Mouse (Mus musculus) cerebellum, postnatal 4 days (tissue): Measurements from ENCODE around the gene Apela.

Source experiments
- DNase-seq, 2 experiments: peaks; one replicate each; pipeline ENCODE4 v3.0.0; 2022; ENCODE audit warnings: low spot score in 2 of 2, mixed read lengths in 1 of 2

The Apela gene

DNA sequence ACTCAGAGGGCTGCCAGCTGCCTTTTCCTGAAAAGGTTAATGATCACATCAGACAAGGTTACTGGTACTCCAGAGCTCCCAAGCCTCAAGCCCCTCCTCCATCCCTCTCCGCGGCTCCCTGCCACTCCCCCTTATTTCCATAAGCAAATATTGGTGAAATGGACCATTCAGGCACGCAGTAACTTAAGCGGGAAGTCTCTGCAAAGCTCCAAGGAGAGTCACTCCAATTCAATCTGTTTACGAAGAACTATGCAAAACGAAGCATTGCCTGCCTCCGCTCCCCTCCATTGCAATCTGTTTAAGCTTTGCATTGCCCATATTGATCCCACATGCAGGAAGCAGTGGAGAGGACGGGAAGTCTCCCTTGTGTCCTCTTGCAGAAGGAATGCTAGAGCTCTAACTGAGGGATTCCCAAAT lies at the start of gene Apela:
Gene Apela, minus strand, starts transcription at position 220 of the 417 bp plus-strand sequence.
- DNase-seq: no peak

DNA sequence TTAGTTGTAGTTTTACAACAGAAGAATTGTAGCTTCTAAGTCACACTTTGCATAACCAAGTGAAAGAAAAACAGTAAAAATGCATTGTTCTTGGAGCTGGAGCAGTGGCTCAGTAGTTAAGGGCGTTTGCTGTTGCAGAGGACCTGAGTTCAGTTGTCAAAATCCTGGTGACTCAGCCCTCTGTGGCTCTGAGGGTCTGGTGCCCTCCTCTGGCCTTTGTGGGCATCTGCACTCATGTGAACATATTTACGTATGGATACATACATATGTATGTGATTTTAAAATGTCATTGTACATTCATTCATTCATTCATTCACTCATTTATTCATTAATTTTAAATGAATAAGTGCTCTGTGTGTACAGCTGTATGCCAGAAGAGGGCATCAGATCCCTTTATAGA lies 48.5 kb upstream of the Apela start:
- no peak for DNase-seq

DNA sequence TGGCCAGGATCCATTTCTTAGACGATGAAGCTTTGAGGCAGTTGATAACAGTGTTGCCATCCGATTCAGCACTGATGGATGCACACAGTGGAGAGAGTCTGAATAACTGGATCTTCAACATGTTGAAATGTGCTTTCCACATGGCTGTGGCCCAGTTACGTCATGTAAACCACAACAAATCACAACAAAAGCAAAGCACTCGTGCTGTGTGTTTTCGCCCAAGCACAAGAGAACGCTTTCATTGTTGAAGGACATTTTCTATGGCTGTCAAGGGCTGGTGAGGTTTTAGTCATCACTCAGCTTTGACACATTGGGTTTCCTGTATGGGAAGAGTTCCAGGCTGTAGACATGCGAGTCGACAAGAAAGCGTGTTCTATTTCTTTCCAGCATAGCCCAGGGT lies 43.6 kb upstream of the Apela start:
- no peak for DNase-seq

DNA sequence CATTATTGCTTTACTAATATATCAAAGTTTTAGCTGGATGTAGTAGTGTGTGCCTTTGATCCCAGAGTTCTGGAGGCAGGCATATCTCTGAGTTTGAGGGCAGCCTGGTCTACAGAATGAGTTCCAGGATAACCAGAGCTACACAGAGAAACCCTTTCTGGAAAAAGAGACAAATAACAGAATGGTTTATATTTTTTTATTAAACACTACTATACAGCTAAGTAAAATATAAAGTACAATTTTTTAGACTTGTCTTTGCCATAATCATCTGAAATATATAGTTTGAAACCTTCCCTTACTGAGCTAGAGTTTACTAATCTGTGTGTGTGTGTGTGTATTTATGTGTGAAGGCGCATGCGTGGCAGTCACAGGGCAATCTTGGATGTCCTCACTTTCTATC lies 37.6 kb upstream of the Apela start, which contains the start of gene Gm10663:
Gene Gm10663, plus strand, starts transcription at position 301 of the 400 bp plus-strand sequence.
- no peak for DNase-seq

DNA sequence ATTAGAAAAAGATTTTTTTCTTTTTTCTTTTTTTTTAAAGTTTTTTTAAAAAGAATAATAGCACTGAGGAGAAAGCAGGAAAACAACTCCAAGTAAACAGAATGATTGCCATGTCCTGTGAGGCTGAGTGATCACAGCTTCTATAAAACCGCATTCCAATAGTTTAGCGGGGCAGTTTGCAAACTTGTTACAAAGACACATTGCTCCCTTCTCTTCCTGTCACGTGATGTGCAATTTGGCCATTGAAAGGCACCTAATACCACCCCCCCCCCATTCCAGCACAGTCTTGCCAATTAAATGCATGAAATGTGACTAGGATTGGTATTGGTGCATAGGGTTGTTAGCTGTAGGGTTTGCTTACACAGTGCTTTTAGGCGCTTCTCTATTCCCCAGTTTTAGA lies 33.9 kb upstream of the Apela start:
- no peak for DNase-seq

DNA sequence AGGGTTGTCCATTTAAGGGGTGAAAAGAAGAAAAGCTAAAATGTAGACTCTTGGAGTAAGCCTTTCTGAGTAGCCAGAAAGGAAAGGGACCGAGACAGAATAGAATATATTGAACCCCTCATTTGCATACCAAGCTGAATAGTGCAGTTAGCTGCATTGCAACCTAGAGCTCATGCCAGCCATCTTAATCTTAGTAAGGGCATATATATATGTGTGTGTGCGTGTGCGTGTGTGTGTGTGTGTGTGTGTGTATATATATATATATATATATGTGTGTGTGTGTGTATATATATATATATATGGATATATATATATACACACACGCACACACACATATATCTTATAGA lies 31.3 kb upstream of the Apela start:
- DNase-seq: no peak

DNA sequence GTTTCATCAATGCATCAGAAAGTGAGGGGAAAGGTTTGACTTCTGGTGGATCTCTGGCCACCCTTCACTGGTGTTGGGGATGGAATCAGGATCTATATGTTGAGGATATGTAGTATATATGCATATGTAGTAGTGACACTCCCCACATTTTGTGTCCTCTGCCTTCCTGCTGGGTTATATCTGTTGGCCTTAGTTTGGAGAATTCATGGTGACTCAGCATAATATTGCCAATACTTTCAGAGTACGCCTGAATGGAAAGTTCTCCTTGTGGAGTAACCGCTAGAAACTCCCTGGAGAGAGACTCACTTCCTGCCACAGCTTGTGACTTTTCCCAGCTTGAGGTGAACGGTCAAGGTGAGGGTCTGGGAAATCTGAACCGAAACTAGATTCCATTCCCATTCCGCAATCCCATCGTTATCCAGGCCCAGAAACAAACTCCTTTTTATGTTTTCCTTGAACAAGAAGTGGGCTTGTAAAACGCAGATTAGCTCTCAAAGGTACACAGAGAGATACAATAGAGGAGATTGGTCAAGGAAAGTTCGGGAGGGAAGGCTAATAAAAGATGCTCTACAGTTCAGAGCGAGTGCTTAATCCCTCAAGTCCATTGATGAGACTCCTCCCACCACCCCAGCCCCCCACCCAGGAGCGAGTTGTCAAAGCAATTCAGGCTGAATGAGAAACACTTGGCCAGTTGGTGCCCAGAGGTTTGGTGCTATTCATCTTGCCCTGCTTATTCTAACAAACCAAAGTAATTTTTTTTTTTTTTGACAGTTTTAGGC lies 30.7 kb upstream of the Apela start:
- no peak for DNase-seq

DNA sequence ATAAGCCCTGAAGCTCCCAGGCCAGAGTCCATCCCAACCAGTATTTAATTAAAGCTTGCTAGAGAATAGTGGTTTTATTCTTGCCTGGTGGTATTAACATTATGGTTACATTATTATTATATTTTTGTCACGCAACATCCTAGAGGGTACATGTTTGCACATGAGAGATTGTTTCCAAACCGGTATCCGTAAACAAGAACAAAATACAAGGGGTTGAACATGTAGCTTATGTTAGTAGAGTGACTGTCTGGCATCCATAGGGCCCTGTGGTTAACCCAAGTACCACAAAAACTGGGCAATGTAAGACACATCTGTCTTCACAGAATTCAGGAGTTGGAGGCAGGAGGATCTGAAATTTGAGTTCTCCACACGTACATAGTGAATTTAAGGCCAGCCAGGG lies 29.9 kb upstream of the Apela start:
- no peak for DNase-seq

DNA sequence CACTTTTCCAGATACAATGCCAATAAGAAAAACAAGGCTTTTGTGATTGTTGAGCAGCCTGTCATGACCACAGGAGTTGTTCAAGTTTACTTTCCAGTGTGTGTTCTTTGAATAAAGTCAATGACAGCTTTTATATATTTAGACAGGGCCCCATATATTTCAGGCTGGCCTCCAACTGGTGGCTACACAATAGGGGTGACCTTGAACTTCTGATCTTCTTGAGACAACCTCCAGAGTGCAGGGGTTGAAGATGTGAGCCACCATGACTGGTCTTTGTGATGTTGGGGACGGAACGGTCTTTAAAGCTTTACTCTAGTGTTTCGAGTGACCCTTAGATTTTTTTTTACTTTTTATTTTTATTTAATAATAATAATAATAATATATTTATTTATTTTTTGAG lies 28.5 kb upstream of the Apela start:
- DNase-seq: no peak

DNA sequence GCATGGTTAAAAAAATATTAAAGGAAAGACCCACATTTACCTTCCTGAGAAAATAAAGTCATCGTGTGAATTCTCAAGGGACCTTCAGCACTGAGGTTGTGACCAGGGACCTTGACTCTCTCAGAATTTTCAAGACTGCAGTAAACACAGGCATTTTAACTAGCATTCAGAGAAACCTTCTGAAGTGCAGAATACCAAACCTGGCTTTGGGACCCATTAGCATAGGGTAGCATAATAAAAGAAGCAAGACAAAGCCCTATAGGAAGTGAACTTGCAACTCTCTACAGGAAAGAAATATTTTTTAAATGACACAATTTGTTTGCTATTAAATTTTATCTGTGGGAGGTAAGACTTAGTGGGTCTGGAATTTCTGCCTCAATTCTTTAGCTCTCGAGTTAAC lies 26.9 kb upstream of the Apela start:
- no peak for DNase-seq

DNA sequence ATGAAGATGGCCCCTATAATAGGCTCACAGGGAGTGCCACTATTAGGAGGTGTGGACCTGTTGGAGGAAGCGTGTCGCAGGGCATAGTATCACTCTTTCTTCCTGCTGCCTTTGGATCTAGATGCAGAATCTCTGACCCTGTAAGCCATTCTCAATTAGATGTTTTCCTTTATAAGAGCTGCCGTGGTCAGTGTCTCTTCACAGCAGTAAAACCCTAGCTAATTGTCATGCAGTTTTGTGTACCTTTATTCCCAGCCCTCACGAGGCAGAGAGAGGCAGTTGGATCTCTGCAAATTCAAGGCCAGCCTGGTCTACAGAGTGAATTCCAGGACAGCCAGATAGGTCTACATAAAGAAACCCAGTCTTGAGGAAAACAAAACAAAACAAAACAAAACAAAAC lies 25.1 kb upstream of the Apela start:
- no peak for DNase-seq

DNA sequence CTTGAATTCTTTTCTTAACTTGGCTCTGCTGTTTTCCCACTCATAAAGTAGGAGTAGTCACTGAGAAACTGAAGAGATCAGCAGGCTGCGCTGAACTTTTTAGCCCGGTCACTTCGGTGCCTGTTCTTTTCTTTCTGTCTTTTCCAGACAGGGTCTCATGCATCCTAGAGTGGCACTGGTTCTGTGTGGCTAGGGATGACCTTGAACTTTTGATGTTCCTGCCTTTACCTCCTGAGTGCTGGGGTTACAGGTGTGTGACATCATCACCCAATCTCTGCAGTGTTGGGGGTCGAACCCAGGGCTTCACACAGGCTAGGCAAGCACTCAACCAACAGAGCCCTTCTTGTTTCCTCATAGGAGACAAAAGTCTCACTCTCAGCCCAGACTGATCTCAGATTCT lies 19.6 kb upstream of the Apela start:
- DNase-seq: no peak

DNA sequence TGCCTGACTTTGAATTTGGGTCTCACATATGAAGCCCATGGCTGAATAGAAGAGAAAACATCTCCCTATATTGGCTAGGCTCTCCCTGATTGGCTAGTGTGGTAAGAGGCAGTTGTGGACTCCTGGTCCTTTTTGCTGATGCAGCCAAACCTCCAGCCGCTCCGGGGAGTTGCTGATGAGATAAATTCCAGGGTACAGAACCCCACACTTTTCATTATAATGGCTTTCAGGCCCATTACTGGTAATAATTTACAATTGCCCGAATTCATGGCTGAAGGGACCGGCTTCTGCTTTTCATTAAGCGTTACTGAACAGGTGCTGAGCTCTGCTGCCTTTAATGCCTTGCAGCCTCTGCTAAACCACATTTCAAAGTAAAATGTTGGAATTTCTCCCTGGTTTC lies 16.8 kb upstream of the Apela start:
- DNase-seq: no peak

DNA sequence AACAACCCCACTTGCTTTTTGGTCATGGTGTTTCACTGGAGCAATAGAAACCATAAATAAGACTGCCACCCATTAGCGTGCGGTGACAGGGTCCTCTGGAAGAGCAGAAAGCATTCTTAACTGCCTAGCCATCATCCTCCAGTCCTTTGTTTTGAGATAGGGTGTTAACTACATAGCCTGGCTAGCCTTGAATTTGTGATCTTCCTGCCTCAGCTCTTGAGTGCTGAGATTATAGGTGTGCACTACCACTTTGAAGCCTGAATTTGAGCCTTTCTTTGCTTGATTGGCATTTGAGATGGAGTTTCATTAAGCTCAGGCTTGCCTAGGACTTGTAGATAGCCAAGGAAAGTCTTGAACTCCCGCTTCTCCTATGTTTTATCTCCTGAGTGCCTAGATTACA lies 16.4 kb upstream of the Apela start:
- DNase-seq: no peak

DNA sequence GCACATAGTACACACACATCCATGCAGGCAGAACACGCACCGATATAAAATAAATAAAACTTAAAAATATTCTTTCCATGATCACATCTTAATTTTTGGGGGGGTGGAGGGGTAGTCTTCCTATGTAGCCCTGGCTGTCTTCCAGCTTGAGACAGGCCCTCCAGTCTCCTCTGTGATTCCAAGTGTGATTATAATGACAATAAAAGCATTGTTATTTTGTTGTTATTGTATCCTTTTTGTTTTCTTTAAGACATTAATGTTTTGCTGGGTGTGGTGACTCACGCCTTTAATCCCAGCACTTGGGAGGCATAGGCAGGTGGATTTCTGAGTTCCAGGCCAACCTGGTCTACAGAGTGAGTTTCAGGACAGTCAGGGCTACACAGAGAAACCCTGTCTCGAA lies 10.7 kb upstream of the Apela start:
- no peak for DNase-seq

DNA sequence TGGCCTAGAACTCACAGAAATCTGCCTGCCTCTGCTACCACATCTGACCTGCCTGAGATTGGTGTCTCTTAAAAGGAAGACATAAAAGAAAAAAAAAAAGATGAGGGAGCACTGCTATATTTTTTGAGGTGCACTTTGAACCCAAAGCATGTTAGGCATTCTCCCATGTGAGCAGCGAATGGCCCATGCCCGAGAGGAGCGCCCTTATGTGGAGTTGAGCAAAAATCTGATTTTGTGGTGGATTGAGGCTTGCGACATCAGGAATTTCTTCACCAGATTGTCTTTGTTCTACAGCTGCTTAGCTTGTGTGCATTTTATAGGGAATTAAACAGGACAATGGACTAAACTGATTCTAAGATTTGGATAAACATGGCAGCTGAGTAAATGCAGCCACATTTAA lies 10.1 kb upstream of the Apela start:
- DNase-seq: no peak

DNA sequence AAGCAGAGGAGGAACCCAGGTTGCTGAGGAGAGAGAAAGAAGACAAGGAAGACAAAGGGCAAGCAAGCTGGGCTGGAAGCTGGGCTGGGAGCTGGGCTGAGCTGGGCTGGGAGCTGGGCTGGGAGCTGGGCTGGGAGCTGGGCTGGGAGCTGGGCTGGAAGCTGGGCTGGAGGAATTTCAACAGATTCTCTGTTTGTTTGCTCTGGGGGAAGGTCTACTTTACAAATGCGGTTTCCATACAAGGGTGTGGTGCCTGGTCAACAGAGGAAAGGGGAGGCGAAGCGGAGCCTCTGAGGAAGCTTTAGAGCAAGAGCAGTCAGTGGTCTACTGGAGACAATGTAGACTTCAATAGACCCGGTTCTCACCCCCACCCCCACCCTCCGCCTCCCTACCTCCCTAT lies 9.4 kb upstream of the Apela start:
- no peak for DNase-seq

DNA sequence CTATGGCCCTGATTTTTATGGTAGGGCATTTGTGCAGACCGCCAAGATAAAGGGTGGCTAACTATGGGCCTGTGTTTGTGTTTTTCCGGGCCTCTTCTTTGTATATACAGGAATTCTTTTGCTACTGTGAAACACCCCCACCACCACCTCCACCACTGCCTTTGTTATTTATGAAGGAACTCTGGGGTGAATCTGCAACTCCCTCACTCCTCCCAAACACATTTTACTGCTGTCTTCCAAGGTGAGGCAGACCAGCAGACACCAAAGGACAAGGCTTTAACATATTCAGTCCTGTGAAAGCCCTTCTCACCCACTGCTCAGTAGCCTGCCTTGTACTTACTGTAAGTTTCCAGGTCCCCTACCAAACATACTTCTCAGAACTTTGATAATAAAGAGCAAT lies 3.0 kb downstream of the Apela start:
- DNase-seq: no peak

DNA sequence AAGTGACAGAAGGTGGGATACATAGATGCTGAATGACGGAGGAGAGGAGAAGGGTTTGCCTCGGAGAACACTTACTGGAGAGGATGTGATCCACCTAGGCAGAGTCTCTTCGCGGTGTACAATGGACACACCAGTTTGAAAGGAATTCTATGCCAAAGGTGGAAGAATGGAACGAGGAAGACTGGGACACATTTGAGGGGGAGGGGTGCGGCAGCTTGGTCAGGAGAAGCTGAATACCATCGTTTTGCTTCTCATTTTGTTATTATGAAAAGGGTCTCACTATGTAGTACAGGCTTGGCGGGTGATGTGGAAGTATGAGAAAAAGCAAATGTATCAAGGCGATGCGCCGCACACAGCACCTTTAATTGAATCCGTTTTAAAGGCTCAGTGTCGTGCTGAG lies 4.1 kb downstream of the Apela start:
- no peak for DNase-seq

DNA sequence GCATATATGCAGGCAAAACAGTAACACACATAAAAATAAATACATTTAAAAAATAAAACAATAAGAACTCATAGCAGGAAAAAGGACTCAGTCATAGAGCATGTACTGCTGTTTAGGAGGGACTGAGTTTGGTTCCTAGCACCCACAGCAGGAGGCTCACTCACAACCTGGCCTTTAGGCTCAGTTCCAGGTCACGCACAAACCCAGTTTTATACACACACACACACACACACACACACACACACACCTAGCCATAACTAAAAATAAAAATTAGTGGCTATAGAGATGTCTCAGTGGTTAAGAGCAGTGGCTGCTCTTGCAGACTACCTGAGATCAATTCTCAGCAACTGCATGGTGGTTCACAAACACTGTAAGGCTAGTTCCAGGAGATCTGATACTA lies 5.0 kb downstream of the Apela start:
- no peak for DNase-seq

DNA sequence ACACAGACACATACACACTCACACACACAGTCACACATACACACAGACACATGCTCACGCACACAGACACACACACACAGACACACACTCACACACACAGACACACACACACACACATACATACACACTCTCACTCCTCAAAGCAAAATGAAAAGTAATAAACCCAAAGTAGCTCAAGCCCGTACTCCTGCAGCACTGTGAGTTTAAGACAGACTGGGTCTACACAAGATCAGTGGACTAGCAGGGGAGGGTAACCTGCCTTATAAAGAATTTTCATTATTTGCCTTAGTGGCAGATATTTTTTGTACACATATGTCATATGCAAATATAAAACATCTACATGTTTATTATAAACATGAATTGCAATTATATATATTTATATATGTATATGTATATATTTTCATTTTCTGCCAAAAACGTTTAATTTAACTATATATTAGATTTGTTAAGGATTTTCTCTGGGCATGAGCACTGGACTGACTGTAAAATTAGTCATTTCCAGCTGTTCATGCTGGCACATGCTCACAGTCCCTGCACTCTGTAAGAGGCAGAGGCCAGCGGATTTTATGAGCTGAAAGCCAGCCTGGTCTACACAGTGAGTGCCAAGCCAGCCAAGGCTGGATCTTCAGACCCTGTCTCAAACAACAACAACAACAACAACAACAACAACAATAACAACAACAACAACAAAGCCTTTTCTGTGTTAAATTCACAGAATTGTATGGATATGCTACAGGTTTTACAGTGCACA lies 6.2 kb downstream of the Apela start:
- DNase-seq: no peak

DNA sequence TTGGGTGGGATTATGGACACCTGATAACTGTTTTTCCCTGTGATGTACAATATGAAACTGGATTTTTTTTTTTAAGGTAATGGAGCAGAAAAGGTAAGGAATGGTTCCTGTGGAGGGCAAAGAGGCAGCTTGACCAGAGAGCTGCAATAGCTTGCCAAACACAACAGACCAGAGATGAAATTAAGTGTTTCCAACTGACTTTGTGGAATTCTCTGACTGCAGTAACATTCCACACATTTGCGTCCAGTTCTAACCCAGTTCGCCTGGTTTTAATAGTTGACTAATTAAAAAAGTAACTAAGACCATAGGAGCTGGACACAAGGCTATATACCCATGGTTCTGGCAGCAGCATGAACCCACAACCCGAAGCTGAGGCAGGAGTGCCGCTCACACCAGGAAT lies 7.4 kb downstream of the Apela start:
- no peak for DNase-seq

DNA sequence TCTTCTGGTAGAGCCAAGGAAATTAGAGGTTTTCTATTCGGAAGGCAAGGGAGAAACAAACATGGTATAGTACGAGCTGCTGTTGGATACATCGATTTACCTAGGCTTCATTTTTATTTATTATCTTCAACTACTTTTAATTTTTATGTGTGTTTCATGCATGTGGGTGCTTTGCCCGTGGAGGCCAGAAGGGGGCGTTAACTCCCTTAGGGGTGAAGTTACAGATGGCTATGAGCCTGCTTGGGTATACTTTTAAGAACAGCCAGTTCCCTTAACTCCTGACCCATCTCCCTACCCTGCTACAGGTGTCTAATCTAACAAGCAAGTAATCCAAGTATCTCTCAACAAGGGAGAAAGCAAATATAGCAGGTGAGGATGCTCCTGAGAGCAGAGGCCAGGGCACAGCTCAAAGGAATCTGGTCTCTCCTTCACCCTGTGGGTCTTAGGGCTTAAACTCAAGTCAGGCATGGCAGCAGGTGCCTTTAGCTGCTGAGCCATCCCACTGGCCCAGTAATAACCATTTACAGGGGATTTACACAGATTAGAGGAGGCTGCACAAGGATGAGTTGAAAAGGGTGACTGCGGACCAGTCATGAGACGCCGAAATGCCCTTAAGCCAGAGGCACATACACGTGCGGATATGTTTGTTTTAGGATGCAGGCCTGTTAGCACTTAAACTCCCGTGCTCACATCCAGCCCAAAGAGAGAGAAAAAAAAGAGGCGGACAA lies 8.0 kb downstream of the Apela start:
- no peak for DNase-seq
